Comparison of ENCODE assay signal across 9 mouse cellular contexts in genomic region chr8:117526185-117526584, GRCm38 (mm10). TPM values are rescaled to one million over a fixed set of nuclear protein-coding genes. Genes with fewer than 3 reads are reported as not detected.
DNase-seq lines count a peak whose midpoint lies in the region; ATAC-seq and TF ChIP-seq lines count a peak whose summit lies in the region.
"Had no signal": no experiment of that assay in that cellular context is flagged by ENCODE, and none has a peak within 500 bp of the region (broad histone marks: within the 10 kb centered on the region; RNA-seq: fewer than 3 reads in every experiment).

No protein-coding gene starts in this region.

- no peak for TF ChIP-seq CTCF in bone marrow, adult 2 months (IDR thresholded peaks at IDR 0.05; ENCODE audit: control insufficient read depth, insufficient read depth, low read length)

- no peaks in the 10 kb centered on the region for H3K27me3 ChIP-seq in liver, embryonic 12.5 days (replicated peaks)
- H3K27me3 ChIP-seq: neural tube, embryonic 12.5 days had no signal

- no peaks in the 10 kb centered on the region for H3K9me3 ChIP-seq in liver, embryonic 12.5 days (replicated peaks)
- H3K9me3 ChIP-seq: neural tube, embryonic 12.5 days had no signal

- no peak overlapping the region for H3K4me3 ChIP-seq in bone marrow, adult 2 months (replicated peaks; ENCODE audit: control insufficient read depth, low read depth, low read length)
- no peak overlapping the region for H3K4me3 ChIP-seq in liver, embryonic 12.5 days
- H3K4me3 ChIP-seq: neural tube, embryonic 12.5 days had no signal

- H3K4me1 ChIP-seq in bone marrow, adult 2 months (ENCODE audit: control insufficient read depth, insufficient read depth, low read length) = peaks cover 22% of the 10 kb centered on the region
- peaks cover 13% of the 10 kb centered on the region; the same call in 1 of the 2 replicates for H3K4me1 ChIP-seq in liver, embryonic 12.5 days

- 0% methylated on average over 2 of the region's 2 CpGs for WGBS in bone marrow, adult 2 months
- WGBS in liver, embryonic 12.5 days (ENCODE audit: insufficient replicate concordance) = 17% methylated on average over 2 of the region's 2 CpGs

- H3K36me3 ChIP-seq in liver, embryonic 12.5 days = no peaks in the 10 kb centered on the region
- H3K36me3 ChIP-seq: neural tube, embryonic 12.5 days had no signal

- no peak for TF ChIP-seq POLR2A in bone marrow, adult 2 months (IDR thresholded peaks at IDR 0.05; ENCODE audit: borderline replicate concordance, control insufficient read depth, low read depth, low read length)

- H3K4me2 ChIP-seq in liver, embryonic 12.5 days = no peak overlapping the region
- H3K4me2 ChIP-seq: neural tube, embryonic 12.5 days had no signal

- ATAC-seq in liver, embryonic 12.5 days = 0 out of 2 replicates have a peak, but pooled peaks have one; percentile 36
- peak; percentile 97 for ATAC-seq in monocyte, adult 5-6 weeks (replicated peaks; ENCODE audit: insufficient number of reproducible peaks, low FRiP score, low TSS enrichment, poor library complexity, severe bottlenecking)

- DNase-seq in layer of hippocampus, adult 11-12 months (ENCODE audit: low spot score) = peak; percentile 31
- DNase-seq in layer of hippocampus, adult 8-10 months (ENCODE audit: low spot score in 2 of 2) = no peak
- no peak for DNase-seq in neural tube, embryonic 10.5 days (ENCODE audit: extremely low spot score, low spot score)
- DNase-seq in cerebellum, postnatal 36 days = no peak
- DNase-seq: cerebellum, postnatal 14 days had no signal

- H3K9ac ChIP-seq in liver, embryonic 12.5 days = no peak overlapping the region
- H3K9ac ChIP-seq: neural tube, embryonic 12.5 days had no signal

- peak overlapping the region; percentile 91 for H3K27ac ChIP-seq in bone marrow, adult 2 months (ENCODE audit: control insufficient read depth, insufficient read depth, low read depth, low read length, poor library complexity)
- H3K27ac ChIP-seq in liver, embryonic 12.5 days = 0 out of 2 replicates have a peak overlapping the region, but pooled peaks have one; percentile 28
- H3K27ac ChIP-seq: neural tube, embryonic 12.5 days had no signal

RNA-seq across cellular contexts. Expression of gene Plcg2, which starts 28.1 kb away (rescaled TPM):
- 10 to 100 TPM in 1 of 4 experiments, 1 to 10 TPM in 3; 3.1 to 10.2 (median 5.7) TPM for total RNA-seq in layer of hippocampus, adult 8-10 months (2022)
- polyA plus RNA-seq in bone marrow, adult 2 months (2011; ENCODE audit: insufficient read depth, insufficient read length, low replicate concordance, missing spikeins) = 14.7 and 36.8 TPM in 2 replicates
- polyA plus RNA-seq in liver, embryonic 12.5 days (2016; fragmentation: Nextera tagmentation; extraction: Ambion mirVana) = 11.9 and 13.3 TPM in 2 replicates
- 189 to 215 TPM (median 210 TPM) in 3 replicates for total RNA-seq in monocyte, adult 5-6 weeks (2017)

Comparison
In these comparisons a context has a peak if more than half of its experiments do, and no peak if none do; other contexts are left out.
1. RNA of gene Plcg2, which starts 28.1 kb away (total RNA-seq): 189 to 215 TPM in monocyte, adult 5-6 weeks; 3.1 to 10.2 TPM in layer of hippocampus, adult 8-10 months; every median in the first group is over 10 times any median in the second.